35 mouse cellular contexts compared by ENCODE assay signal in genomic region chr8:13113232-13113631, GRCm38 (mm10). TPM values are rescaled to one million over a fixed set of nuclear protein-coding genes. Genes with fewer than 3 reads are reported as not detected.
"Had no signal": no experiment of that assay in that cellular context is flagged by ENCODE, and none has a peak within 500 bp of the region (broad histone marks: within the 10 kb centered on the region; RNA-seq: fewer than 3 reads in every experiment).

No protein-coding gene starts in this region.

- H3K9ac ChIP-seq: hindbrain, embryonic 13.5 days; hindbrain, embryonic 15.5 days; kidney, embryonic 15.5 days; limb, embryonic 13.5 days; limb, embryonic 15.5 days; liver, embryonic 13.5 days; liver, embryonic 15.5 days had no signal

- H3K4me3 ChIP-seq: gastrocnemius, adult 2 months; heart, embryonic 10.5 days; heart, embryonic 12.5 days; hindbrain, embryonic 13.5 days; hindbrain, embryonic 15.5 days; kidney, embryonic 15.5 days; limb, embryonic 13.5 days; limb, embryonic 15.5 days; liver, embryonic 13.5 days; liver, embryonic 15.5 days had no signal

- ATAC-seq: hindbrain, postnatal 0 days; intestine, embryonic 16.5 days had no signal

- H3K36me3 ChIP-seq: hindbrain, embryonic 15.5 days had no signal

- DNase-seq: gastrocnemius, adult 2 months; gastrocnemius, postnatal 14 days; gastrocnemius, postnatal 36 days; heart, adult 18-20 months; heart, postnatal 10 days; heart, postnatal 4 days; kidney, adult 11 months; kidney, adult 2 months; kidney, adult 9 months; kidney, postnatal 14 days; kidney, postnatal 36 days; layer of hippocampus, adult 9-11 months; layer of hippocampus, postnatal 36 days; left cerebral cortex, postnatal 4 days; liver, embryonic 13.5 days had no signal

- H3K4me2 ChIP-seq: heart, embryonic 12.5 days; hindbrain, embryonic 13.5 days; hindbrain, embryonic 15.5 days; kidney, embryonic 15.5 days; limb, embryonic 13.5 days; limb, embryonic 15.5 days; liver, embryonic 13.5 days; liver, embryonic 15.5 days had no signal

- H3K27me3 ChIP-seq: heart, embryonic 12.5 days; hindbrain, embryonic 13.5 days; hindbrain, embryonic 15.5 days; kidney, embryonic 15.5 days; limb, embryonic 13.5 days; limb, embryonic 15.5 days; liver, embryonic 13.5 days; liver, embryonic 15.5 days had no signal

- H3K9me3 ChIP-seq: heart, embryonic 10.5 days; heart, embryonic 12.5 days; hindbrain, embryonic 13.5 days; hindbrain, embryonic 15.5 days; kidney, embryonic 15.5 days; limb, embryonic 13.5 days; limb, embryonic 15.5 days; liver, embryonic 13.5 days; liver, embryonic 15.5 days had no signal

- H3K27ac ChIP-seq: gastrocnemius, adult 2 months; hindbrain, embryonic 13.5 days; hindbrain, embryonic 15.5 days; hindbrain, postnatal 0 days; kidney, embryonic 15.5 days; kidney, postnatal 0 days; limb, embryonic 13.5 days; limb, embryonic 15.5 days; liver, embryonic 13.5 days; liver, embryonic 15.5 days had no signal

RNA-seq across cellular contexts. Expression of gene Proz, which starts 52.5 kb away (rescaled TPM):
- total RNA-seq: gastrocnemius, adult 2 months; gastrocnemius, postnatal 14 days; gastrocnemius, postnatal 36 days; heart, adult 18-20 months; heart, adult 8-10 months; heart, postnatal 10 days; heart, postnatal 25 days; heart, postnatal 4 days; hindbrain, postnatal 0 days; layer of hippocampus, adult 18-20 months; layer of hippocampus, adult 8-10 months; layer of hippocampus, postnatal 14 days; layer of hippocampus, postnatal 36 days; left cerebral cortex, adult 18-20 months; left cerebral cortex, adult 8-10 months; left cerebral cortex, postnatal 10 days; left cerebral cortex, postnatal 25 days; left cerebral cortex, postnatal 4 days had no signal
